Mouse (Mus musculus): Measurements from ENCODE around the gene Hba-a1. TPM values are rescaled to one million over a fixed set of nuclear protein-coding genes. Genes with fewer than 3 reads are reported as not detected.
"Not testable (repeated sequence)": the region's sequence is repeated elsewhere in the genome, so short reads cannot be mapped to it uniquely, and the experiment has no call there.

Hba-a1 gene
- polyA plus RNA-seq, 1 experiment from 2014 or later: 4,235 TPM

- no peaks in the 10 kb centered on the region for H3K9me3 ChIP-seq
- no peaks in the 10 kb centered on the region for H3K36me3 ChIP-seq
- 78% methylated on average over 7 of the region's 7 CpGs for WGBS
- no peaks in the 10 kb centered on the region for H3K4me1 ChIP-seq
- H3K27ac ChIP-seq: no peak overlapping the region
- ATAC-seq (ENCODE audit: low FRiP score, low read depth): no peak
- H3K4me3 ChIP-seq: no peak overlapping the region
- no peak overlapping the region for H3K9ac ChIP-seq
- H3K4me2 ChIP-seq (replicated peaks): no peak overlapping the region
- H3K27me3 ChIP-seq: peaks cover 12% of the 10 kb centered on the region; the same call in 1 of the 2 replicates
Measured at GRCm38 (mm10) chr11:32285031-32285775, 1.9 kb downstream of the Hba-a1 start.

GRCm38 (mm10) chr11:32285887-32286286 lies 2.6 kb downstream of the Hba-a1 start:
- not testable (repeated sequence) for H3K9me3 ChIP-seq; ATAC-seq (ENCODE audit: low FRiP score, low read depth); H3K4me1 ChIP-seq; H3K4me2 ChIP-seq (replicated peaks); H3K9ac ChIP-seq; H3K27ac ChIP-seq; H3K4me3 ChIP-seq; H3K36me3 ChIP-seq
- H3K27me3 ChIP-seq: peaks cover 12% of the 10 kb centered on the region; the same call in 1 of the 2 replicates

GRCm38 (mm10) chr11:32286695-32287492 lies 3.6 kb downstream of the Hba-a1 start, which contains the start of gene Hbq1b:
Gene Hbq1b (plus strand): TSS chr11:32286965.
- H3K27me3 ChIP-seq: peaks cover 12% of the 10 kb centered on the region; the same call in 1 of the 2 replicates
- 17% methylated on average over 31 of the region's 33 CpGs for WGBS
- not testable (repeated sequence) for H3K4me1 ChIP-seq, H3K27ac ChIP-seq, H3K36me3 ChIP-seq, H3K9me3 ChIP-seq
- H3K9ac ChIP-seq: peak within 1 kb of the TSS; percentile 56
- peak within 1 kb of the TSS; percentile 33 for H3K4me3 ChIP-seq
- peak within 1 kb of the TSS; percentile 66 for H3K4me2 ChIP-seq (replicated peaks)
- peak; percentile 69 for ATAC-seq (ENCODE audit: low FRiP score, low read depth)

GRCm38 (mm10) chr11:32287493-32287825 lies 4.1 kb downstream of the Hba-a1 start:
- Histone ChIP-seq H3K9ac (no peak overlapping the region), H3K27me3 (peaks cover 12% of the 10 kb centered on the region; the same call in 1 of the 2 replicates), H3K27ac (no peak overlapping the region), H3K9me3 (no peaks in the 10 kb centered on the region), H3K36me3 (no peaks in the 10 kb centered on the region), H3K4me2 (replicated peaks) (peak overlapping the region; percentile 66; the same call in 1 of the 2 replicates), H3K4me3 (no peak overlapping the region), H3K4me1 (no peaks in the 10 kb centered on the region)
- ATAC-seq (ENCODE audit: low FRiP score, low read depth): no peak
- WGBS: 74% methylated on average over 9 of the region's 9 CpGs

GRCm38 (mm10) chr11:32292819-32293218 lies 9.5 kb downstream of the Hba-a1 start:
- ATAC-seq (ENCODE audit: low FRiP score, low read depth); H3K27ac ChIP-seq; H3K4me1 ChIP-seq; H3K4me3 ChIP-seq; H3K9me3 ChIP-seq; H3K27me3 ChIP-seq; H3K9ac ChIP-seq; H3K4me2 ChIP-seq (replicated peaks); H3K36me3 ChIP-seq: not testable (repeated sequence)
- WGBS: 77% methylated on average over 4 of the region's 4 CpGs

- not testable (repeated sequence) for H3K27me3 ChIP-seq; H3K36me3 ChIP-seq; H3K27ac ChIP-seq; ATAC-seq (ENCODE audit: low FRiP score, low read depth); H3K9me3 ChIP-seq; H3K9ac ChIP-seq; H3K4me1 ChIP-seq; H3K4me3 ChIP-seq; H3K4me2 ChIP-seq (replicated peaks)
- 69% methylated on average over 3 of the region's 3 CpGs for WGBS
Measured at GRCm38 (mm10) chr11:32293479-32293878, 10.2 kb downstream of the Hba-a1 start.

- H3K27ac ChIP-seq; H3K4me2 ChIP-seq (replicated peaks); H3K4me1 ChIP-seq; H3K9ac ChIP-seq; H3K9me3 ChIP-seq; H3K4me3 ChIP-seq; H3K36me3 ChIP-seq: not testable (repeated sequence)
- peaks cover 11% of the 10 kb centered on the region for H3K27me3 ChIP-seq
- WGBS: no CpG with 5 or more reads among the region's 4 CpGs
- peak; percentile 33; the same call in 1 of the 2 replicates for ATAC-seq (ENCODE audit: low FRiP score, low read depth)
Measured at GRCm38 (mm10) chr11:32296203-32296602, 12.9 kb downstream of the Hba-a1 start, which contains the start of gene Hba-a2. Gene Hba-a2 (plus strand): TSS chr11:32296489.

- not testable (repeated sequence) for H3K9me3 ChIP-seq; H3K4me3 ChIP-seq; H3K4me2 ChIP-seq (replicated peaks); H3K36me3 ChIP-seq; ATAC-seq (ENCODE audit: low FRiP score, low read depth); H3K27ac ChIP-seq; H3K4me1 ChIP-seq; H3K9ac ChIP-seq
- 31% methylated on average over 2 of the region's 2 CpGs for WGBS
- H3K27me3 ChIP-seq: peaks cover 15% of the 10 kb centered on the region
Measured at GRCm38 (mm10) chr11:32297417-32297816, 14.1 kb downstream of the Hba-a1 start.

GRCm38 (mm10) chr11:32297866-32298531 lies 14.7 kb downstream of the Hba-a1 start:
- no peak overlapping the region for H3K4me3 ChIP-seq
- no peak overlapping the region for H3K4me2 ChIP-seq (replicated peaks)
- 94% methylated on average over 1 of the region's 1 CpGs for WGBS
- no peaks in the 10 kb centered on the region for H3K9me3 ChIP-seq
- ATAC-seq (ENCODE audit: low FRiP score, low read depth): no peak
- H3K9ac ChIP-seq: no peak overlapping the region
- H3K36me3 ChIP-seq: no peaks in the 10 kb centered on the region
- H3K27me3 ChIP-seq: peaks cover 15% of the 10 kb centered on the region
- H3K27ac ChIP-seq: no peak overlapping the region
- no peaks in the 10 kb centered on the region for H3K4me1 ChIP-seq

GRCm38 (mm10) chr11:32298532-32298918 lies 15.2 kb downstream of the Hba-a1 start:
- H3K9ac ChIP-seq: no peak overlapping the region
- H3K36me3 ChIP-seq: no peaks in the 10 kb centered on the region
- no peak overlapping the region for H3K4me3 ChIP-seq
- no peaks in the 10 kb centered on the region for H3K4me1 ChIP-seq
- no peak for ATAC-seq (ENCODE audit: low FRiP score, low read depth)
- no peak overlapping the region for H3K27ac ChIP-seq
- H3K9me3 ChIP-seq: no peaks in the 10 kb centered on the region
- 95% methylated on average over 2 of the region's 2 CpGs for WGBS
- peaks cover 15% of the 10 kb centered on the region for H3K27me3 ChIP-seq
- H3K4me2 ChIP-seq (replicated peaks): no peak overlapping the region

- ATAC-seq (ENCODE audit: low FRiP score, low read depth): peak; percentile 63; the same call in 1 of the 2 replicates
- Histone ChIP-seq H3K4me2 (replicated peaks) (peak within 1 kb of the TSS; percentile 58), H3K27me3 (peaks cover 15% of the 10 kb centered on the region), H3K4me3 (peak within 1 kb of the TSS; percentile 31)
- H3K9me3 ChIP-seq, H3K9ac ChIP-seq, H3K27ac ChIP-seq, H3K4me1 ChIP-seq, H3K36me3 ChIP-seq: not testable (repeated sequence)
- WGBS: 9% methylated on average over 16 of the region's 16 CpGs
Measured at GRCm38 (mm10) chr11:32299865-32300264, 16.6 kb downstream of the Hba-a1 start, which contains the start of gene Hbq1a. Gene Hbq1a (plus strand): TSS chr11:32300069.

Measured in limb, embryonic 13.5 days (tissue).